Mouse (Mus musculus) 3134 (cell line): ENCODE measurements around the gene Gm27021.

Experiments used
- DNase-seq: peaks from one replicate; pipeline ENCODE4 v3.0.0-alpha.2; 2011; ENCODE audit warnings: low spot score; ENCODE audit not compliant: insufficient read length; ENCODE audit errors: extremely low read depth

Gm27021 gene

DNA sequence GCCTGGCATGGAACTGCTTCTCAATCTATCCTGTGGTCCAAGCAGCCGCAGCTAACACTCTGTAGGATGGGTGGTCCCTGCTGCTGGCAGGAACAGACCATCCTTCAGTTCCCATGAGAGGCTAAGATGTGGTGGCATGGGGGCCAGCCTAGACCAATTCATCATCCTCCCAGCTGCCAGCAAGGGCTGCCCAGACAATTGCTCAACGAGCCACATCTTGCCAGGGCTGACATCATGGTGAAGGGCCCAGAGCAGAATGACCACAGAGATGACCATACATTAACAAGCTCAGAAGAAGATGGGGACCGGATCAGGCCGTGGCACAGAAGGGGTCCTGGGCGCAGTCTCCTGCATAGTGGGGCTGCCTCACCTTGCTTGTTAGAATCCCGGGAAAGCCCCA is 57.1 kb downstream of the Gm27021 start:
- DNase-seq = peak; percentile 61

- no peak for DNase-seq
Measured at GRCm38 (mm10) chr8:120607885-120608284, 60.0 kb downstream of the Gm27021 start.

DNA sequence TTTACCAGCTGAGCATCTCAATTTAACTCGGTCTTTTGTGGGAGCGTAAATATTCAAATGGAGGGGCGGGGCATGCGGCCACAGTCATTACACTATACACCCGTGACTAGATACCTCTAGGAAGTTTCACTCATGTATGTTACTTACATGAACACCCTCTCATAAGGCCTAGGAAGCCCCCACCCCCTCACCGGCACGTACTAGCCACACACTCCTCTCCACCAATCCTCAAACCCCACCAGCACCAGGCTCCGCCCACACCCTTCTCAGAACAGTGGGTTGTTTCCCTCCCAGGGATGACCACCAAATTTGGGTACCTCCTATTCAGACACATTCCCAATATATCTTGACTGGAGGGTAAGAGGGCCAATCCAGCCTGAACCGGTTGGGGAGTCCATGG is 60.4 kb downstream of the Gm27021 start:
- no peak for DNase-seq

DNA sequence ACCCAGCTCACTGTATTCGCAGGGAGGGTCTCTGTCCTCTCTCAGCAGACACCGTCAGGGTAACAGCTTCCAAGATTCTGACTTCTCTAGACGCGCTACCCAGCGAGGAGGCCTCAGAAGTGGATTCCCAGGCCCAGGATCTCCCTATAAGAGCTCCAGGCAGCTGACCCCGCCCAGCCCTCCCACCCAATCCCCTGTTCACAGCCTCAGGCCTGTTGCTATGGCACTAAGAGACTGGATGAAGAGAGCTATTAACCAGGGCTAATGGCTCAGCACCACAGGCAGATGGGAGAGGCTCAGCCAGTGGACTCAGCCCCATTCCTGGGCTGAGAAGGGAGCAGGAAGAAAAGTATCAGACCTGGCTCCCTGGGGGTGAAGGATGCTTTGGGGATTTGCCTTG is 65.2 kb downstream of the Gm27021 start:
- no peak for DNase-seq

DNA sequence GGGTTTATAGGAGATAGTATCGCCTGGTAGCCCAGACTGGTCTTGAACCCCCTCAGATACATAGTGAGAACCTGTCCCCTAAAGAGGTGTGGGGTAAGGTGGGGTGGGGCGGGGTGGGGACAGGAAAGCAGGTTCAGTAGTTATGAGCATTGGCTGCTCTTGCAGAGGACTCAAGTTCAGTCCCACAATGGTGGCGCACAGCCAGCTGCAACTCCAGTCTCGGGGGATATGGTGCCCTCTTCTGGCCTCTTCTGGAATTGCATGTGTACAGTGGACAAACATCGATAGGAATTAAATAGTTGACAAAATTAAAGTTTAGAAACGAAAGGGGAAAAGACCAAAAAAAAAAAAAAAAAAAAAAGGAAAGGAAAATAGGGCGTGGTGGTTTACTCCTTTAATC is 68.4 kb downstream of the Gm27021 start:
- peak; percentile 59 for DNase-seq

DNA sequence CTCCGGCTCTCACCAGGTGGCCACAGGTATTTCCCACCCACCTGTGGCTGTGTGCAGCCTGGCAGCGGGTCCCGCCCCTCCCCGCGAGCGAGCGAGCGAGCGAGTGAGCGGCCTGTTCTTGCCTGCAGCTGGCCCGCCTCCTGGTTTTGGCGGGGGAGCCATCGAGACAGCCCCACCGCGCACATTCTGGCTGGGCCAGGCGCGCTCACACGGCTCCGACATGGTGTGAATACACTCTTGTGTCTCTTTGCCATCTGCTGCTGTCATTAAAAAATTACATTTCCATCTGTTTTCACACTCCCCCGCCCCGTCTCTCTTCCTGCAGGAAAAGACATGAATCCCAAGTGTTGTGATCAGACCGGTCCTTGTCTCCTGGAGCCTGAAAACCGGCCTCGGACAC is 69.3 kb downstream of the Gm27021 start:
- DNase-seq = no peak

- DNase-seq = no peak
Measured at GRCm38 (mm10) chr8:120595963-120596362, 71.9 kb downstream of the Gm27021 start.

- DNase-seq = no peak
Measured at GRCm38 (mm10) chr8:120594571-120594970, 73.3 kb downstream of the Gm27021 start.

- DNase-seq = no peak
Measured at GRCm38 (mm10) chr8:120591587-120592292, 76.1 kb downstream of the Gm27021 start.

DNA sequence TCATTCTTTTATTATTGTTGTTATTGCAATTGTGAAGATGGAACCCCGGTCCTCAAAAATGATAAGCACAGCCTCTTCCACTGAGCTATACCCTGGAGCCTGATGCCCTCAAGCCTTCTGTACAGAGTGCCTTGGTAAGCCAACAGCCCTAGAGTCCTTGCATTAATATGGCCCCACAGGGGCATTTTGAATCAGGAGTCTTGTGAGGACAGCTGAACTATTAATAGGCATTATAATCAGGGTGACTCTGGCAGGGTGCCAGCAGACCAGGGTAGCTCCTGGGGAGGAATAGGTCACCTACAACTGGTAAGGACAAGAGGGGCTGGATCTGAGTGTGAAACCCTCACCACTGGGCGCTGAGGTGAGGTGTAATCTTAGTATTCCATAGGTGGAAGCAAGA is 78.0 kb downstream of the Gm27021 start:
- DNase-seq = no peak

DNA sequence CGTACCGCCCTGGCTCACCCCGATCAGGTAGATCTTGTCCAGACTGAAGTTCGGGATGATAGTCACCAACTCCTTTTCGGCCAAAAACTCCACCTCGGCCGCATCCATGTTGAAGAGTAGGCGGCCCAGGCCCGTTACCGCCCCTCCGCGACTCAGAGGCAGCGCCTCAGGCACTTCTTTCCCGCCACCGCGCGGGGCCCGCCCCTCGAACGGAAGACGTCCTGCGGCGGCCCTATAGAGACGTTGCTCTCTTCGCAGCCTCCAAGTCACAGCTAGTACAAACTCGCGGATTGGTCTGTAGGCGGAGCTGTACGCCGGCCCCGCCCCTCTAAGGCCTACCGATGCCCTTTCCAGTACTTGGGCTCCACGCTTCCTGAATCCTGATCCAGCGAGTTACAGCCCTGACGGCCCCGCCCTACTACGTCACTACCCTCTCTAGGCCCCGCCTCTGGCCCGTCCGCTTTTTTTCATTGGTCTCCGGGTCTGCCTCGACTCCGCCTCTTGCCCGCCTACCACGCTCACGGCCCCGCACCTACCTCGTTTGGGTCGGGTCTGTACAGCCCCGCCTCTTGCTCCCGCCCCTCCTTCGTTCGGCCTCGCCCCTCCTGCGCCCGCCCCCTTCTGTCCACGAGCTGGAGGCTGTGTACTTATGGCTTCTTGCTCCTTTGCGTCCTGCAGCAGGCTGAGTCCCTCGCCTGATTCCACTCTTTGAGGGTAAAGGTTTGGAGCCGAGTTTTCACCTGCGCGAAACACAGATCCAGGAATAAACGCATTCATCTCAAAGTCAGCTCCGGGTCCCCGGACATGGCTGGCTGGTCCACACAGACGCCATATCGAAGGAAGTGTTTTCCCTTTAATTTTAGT is 78.7 kb downstream of the Gm27021 start, which contains the start of gene Gins2:
Gene Gins2 (minus strand): TSS at position 397 of the 864 bp plus-strand sequence.
- DNase-seq = peak; percentile 99

GRCm38 (mm10) chr8:120585521-120585920 is 82.4 kb downstream of the Gm27021 start:
- no peak for DNase-seq

DNA sequence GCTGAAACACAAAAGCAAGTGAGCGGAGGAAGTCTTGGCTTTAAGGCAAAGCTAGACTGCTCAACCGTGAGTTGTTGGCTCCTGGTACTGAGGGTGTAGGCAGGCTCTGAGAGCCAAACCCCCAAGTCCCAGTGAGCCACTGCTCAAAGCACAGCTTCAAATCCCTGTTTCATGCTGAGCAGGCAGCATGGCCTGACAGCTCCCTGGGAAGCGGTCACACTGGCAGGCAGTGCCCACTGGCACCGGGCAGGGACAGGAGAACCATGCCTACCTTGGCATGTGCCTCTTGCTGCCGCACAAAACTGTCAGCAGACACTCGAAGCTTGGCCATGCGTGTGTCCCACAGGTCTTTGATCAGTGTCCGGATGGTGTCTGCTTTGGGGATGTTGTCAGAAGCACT is 86.1 kb downstream of the Gm27021 start:
- no peak for DNase-seq

- DNase-seq = no peak
Measured at GRCm38 (mm10) chr8:120581329-120581728, 86.5 kb downstream of the Gm27021 start.

DNA sequence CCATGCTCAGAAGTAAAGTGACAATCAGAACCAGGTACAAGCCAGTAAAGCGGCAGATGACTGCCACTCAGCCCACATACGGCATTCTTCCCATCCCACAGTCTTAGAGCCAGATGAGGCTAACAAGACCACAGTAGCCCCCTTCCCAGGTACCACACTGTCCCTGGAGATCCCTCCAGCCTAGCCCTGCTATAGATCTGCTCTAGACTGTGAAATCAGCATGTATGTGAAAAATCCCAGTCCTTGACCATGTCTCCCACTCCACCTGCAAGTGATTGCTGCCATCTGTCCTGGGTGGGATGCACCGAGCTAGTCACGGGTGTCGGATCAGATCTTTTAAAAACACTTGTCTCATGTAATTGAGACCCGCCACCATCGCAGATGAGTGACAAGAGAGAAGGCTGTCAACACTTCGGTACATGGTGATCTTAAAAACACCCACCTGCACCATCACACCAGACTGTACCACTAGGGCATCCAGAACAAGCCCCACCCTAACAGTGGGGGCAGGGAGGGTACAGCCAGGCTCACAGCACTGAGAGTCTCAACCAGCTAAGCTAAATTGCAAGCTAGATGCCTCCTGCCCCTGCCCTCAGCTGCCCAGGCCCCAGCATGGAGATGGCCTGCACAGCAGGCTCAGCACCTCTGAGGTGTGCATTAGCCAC is 87.4 kb downstream of the Gm27021 start:
- DNase-seq = no peak

DNA sequence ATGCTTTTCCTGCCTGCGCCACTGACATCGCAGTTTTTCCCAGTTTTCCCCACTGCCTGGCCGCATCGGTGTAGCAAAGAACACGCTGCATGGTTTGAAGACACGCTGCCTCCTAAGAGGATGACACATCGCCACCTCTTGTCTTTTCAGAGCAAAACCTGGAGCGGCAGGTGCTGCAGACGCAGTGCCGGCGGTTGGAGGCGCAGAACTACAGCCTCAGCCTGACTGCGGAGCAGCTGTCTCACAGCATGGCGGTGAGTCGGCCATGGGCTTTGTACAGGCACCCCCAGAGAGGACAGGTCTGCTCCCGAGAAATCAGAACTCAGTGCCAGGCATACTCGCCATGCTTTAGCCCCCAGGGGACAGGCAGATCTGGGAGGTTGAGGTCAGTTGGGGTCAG is 90.1 kb downstream of the Gm27021 start:
- DNase-seq = no peak

GRCm38 (mm10) chr8:120575801-120576200 is 92.1 kb downstream of the Gm27021 start:
- no peak for DNase-seq

DNA sequence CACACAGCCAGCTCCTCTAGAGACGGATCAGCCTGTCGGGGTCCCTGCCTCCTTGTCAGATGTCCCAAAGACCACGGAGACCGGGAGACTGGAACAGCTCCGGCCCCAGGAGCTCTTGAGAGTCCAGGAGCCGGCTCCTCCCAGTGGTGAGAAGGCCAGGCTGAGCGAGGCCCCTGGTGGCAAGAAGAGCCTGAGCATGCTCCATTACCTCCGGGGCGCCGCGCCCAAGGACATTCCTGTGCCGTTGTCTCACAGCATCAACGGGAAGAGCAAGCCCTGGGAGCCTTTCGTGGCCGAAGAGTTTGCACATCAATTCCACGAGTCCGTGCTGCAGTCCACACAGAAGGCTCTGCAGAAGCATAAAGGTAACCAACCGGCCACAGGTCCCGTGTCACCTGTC is 92.9 kb downstream of the Gm27021 start:
- peak; percentile 47 for DNase-seq

DNA sequence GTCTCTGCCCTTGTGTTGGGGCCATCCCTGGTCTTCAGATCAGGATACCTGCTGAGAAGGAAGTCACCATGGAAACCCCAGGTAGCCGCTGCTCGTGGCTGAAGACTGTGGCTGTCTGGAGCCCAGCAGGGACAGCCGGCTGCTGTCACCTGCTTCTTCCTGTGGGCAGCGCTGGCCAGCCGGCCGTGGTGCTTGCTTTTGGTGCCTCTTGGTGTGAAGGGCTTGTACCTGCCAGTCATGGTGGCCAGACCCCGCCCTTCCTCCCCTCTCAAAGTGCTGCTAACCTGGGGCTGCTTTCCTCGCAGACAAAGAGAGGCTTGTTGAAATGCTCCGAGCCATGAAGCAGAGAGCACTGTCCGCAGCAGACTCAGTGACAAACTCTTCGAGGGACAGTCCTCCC is 94.0 kb downstream of the Gm27021 start:
- no peak for DNase-seq

DNA sequence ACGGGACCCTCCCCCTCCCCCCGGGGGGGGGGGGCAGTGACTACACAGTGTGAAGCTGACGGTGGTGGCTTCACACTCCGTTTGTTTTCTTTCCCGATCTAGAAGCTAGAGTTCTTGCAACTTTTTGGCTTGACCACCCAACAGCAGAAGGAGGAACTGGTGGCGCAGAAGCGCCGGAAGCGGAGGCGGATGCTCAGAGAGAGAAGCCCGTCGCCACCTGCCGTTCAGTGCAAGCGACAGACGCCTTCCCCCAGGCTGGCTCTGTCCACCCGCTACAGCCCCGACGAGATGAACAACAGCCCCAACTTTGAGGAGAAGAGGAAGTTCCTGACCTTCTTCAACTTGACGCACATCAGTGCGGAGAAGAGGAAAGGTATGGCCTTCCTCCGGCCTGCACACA is 95.3 kb downstream of the Gm27021 start:
- DNase-seq = no peak

GRCm38 (mm10) chr8:120571561-120571960 is 96.3 kb downstream of the Gm27021 start:
- no peak for DNase-seq
